Mouse (Mus musculus) regulatory T cell (primary cell): ENCODE measurements around the gene Mrpl4.

Experiments used
- in situ Hi-C: fragments of 300-600 bp; cut with MboI, MseI; formaldehyde crosslinking; loops from one replicate; pipeline ENCODE4 v1.15.1; 2025; ENCODE audit warnings: high pct_unique_total_duplicates

Mrpl4 gene

DNA sequence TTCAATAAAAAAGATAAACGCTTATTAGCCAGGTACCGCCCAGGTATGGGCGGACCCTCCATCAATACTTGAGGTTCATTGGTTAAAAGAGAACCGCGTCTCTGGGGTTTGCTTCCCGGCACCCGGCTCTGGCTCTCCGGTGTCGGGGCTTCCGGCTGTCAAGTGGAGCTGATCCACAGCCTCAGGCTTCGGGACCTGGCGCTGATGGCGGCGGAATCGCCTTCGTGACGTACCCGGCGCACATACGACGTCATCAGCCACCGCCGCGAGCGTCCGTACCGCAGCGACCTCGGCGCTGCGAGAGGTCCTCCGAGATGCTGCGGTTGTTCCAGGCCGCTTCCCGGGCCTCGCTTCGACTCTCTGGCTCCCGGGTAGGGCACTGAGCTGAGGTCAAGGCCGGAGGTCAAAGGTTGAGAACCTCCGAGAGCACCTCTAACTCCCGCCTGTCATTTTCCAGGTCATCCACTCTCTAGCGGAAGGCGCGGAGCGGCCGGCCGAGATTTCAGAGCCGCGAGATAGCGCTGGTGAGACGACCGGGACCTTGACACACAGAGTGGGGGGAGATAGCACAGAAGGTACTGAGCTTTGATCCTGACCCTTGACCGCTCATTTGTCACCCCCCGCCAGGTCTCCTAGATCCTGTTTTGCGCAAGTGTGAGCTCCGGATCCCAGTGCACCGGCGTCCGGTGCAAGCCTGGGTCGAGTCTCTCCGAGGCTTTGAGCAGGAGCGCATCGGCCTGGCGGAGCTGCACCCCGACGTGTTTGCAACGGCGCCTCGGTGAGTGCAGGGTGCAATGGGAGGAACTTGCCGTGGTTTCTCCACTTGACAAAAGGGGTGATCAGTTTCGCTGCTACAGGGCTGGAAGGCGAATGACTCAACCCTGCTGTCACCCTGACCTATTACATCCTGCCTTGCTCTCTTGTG is at the start of gene Mrpl4:
Gene Mrpl4 (plus strand): TSS at position 112 of the 925 bp plus-strand sequence.
- in situ Hi-C loops = loop anchor here (25.0 kb wide), 1 partner anchor 91 kb away; no protein-coding TSS in a partner anchor

- in situ Hi-C loops = no loop called here
These were observed 45.5 kb upstream of the Mrpl4 start for GRCm38 (mm10) chr9:20956989-20957388.

DNA sequence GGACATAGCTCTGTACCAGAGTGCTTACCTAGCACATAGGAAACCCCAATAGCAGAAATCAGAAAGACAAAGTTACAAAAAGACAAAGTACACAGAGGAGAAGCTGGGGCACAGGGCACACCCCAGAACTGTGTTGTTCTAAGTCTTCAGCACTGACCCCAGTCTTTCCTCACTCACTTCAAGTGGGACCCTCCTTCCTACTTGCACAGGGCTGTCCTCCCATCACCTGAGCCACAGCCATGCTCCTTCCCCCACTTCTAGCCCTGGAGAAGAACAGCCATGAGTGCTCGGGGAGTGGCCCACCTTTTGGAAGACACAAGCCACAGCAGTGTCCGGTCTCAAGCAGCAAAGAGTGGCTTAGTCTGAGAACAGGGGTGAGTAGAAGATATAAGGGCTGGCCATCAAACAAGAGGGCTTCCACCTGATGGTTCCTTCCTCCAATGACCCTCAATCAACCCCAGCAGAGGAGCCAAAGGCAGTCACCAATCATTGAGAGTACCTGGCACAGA is 43.1 kb upstream of the Mrpl4 start, which contains the start of gene Dnmt1:
Gene Dnmt1 (minus strand): TSS at position 459 of the 509 bp plus-strand sequence.
- in situ Hi-C loops = no loop called here

DNA sequence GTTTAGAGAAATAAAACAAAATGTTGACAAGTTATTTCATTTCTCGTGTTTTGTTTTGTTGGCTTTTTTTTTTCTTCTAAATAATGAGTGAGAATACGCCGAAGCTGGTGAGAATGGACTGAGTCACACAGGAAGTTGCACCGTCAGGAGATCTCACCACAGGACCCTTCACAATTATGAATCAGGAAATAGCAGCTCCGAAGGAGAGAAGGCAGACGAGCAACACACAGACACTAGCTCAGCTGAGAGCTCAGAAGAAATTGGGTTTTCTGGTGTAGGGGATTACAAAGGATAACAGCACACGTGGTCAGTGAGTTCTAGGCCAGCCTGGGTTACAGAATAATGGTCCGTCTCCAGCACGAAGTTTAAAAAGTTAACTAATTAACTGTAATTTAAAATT is 41.0 kb upstream of the Mrpl4 start:
- in situ Hi-C loops = no loop called here

GRCm38 (mm10) chr9:20965606-20966005 is 36.9 kb upstream of the Mrpl4 start:
- in situ Hi-C loops = no loop called here

DNA sequence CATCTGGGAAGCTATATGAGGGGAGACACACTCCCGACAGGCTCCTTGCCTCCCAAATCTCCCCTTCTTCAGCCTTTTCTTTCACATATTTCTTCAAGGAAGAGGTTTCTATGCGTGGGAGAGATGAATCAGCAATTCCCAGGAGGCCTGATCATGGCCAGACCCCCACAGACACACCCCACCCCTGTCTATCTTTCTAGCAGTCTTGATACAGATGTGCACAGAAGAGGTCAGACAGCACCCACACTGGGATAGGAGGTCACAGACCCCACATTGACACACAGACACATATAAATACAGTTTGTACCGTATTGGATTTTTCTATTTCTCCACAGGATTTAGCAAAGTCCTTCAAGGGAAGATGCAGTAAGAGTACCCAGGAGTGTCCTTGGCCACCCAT is 36.5 kb upstream of the Mrpl4 start:
- in situ Hi-C loops = no loop called here

- in situ Hi-C loops = no loop called here
These were observed 35.8 kb upstream of the Mrpl4 start for GRCm38 (mm10) chr9:20966747-20967146.

DNA sequence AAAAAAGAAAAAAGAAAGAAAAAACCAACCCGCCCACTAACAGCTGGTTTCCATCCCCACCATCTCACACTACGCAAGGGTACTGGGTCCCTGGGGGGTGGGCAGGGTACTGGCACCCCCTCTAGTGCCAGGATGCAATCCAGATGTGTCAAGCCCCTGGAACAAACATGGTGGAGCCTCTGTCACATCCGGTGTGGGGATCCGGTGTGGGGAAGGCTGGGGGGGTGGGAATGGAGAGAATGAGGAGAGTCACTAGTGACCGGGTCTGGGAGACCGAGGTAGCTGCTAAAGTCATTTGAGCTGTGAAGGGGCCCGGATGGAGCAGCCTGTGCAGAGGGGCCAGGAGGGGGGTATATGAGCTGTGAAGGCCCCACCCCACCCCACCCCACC is 30.8 kb upstream of the Mrpl4 start:
- in situ Hi-C loops = no loop called here

GRCm38 (mm10) chr9:20972141-20972992 is 30.2 kb upstream of the Mrpl4 start:
- in situ Hi-C loops = no loop called here

DNA sequence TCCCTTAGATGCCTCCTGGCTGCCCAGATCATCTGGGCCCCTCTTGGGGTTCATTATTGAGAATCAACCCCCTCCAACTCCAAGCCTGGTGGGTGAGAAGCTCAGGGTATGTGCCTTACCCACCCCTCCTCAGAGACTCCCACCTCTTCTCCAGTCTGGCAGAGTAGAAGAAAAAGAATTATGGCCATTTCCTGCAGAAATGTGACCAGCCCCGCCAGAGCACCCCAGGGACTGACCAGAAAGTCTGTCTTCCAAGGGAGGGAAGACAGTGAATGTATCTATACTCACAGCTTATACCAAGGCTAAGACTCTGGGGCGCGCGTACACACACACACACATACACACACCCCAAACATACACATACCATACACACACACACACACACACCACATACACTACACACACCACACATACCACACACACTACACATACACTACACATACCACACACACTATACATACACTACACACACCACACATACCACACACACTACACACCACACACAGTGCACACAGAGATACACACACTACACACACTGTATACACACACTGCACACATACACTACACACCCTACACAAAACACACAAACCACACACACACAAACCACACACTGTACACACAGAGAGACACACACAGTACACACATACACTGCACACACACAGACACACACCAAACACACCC is 29.4 kb upstream of the Mrpl4 start:
- in situ Hi-C loops = no loop called here

GRCm38 (mm10) chr9:20973682-20974075 is 28.9 kb upstream of the Mrpl4 start:
- in situ Hi-C loops = no loop called here

- in situ Hi-C loops = no loop called here
These were observed 26.9 kb upstream of the Mrpl4 start for GRCm38 (mm10) chr9:20975431-20976215.

GRCm38 (mm10) chr9:20976216-20976960 is 26.1 kb upstream of the Mrpl4 start, which contains the start of gene S1pr2:
Gene S1pr2 (minus strand): TSS chr9:20976781.
- in situ Hi-C loops = no loop called here

GRCm38 (mm10) chr9:20976961-20977689 is 25.4 kb upstream of the Mrpl4 start:
- in situ Hi-C loops = no loop called here

- in situ Hi-C loops = no loop called here
These were observed 24.0 kb upstream of the Mrpl4 start for GRCm38 (mm10) chr9:20978409-20979095.

DNA sequence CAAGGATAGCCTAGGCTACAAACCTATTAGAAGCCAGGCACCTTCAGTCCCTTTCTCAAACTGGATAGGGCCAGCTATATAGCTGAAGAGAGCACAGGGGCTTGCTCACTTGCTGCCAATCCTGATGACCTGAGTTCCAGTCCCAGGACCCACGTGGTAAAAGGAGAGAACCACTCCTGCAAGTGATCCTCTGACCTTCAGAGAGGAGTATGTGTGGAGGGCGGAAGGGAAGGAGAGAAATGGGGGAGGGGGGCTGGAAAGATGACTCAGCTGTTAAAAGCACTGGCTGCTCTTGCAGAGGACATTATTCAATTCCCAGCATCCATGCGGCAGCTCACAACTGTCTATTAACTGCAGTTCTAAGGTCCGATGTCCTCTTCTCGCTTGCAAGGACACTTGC is 23.4 kb upstream of the Mrpl4 start:
- in situ Hi-C loops = no loop called here

GRCm38 (mm10) chr9:20979769-20980168 is 22.8 kb upstream of the Mrpl4 start:
- in situ Hi-C loops = no loop called here

GRCm38 (mm10) chr9:20982171-20982570 is 20.4 kb upstream of the Mrpl4 start:
- in situ Hi-C loops = no loop called here

DNA sequence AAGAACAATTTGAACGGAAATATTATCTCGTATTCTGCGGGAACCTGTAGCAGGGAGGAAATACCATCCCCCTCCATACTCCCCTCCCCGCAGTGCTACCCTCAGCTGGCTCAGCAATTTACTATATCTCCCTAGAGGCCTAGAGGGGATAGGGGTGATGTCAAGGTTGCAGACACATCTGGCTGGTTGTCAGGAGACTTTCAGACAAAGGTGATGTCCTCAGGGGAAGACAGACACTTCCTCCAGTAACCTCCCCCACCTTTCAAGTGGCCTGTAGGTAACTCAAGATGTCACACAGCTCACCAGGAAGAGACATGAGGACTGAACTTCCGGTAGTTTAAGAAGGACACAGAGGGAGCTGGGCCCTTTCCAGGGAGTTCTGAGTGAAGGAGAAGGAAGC is 19.4 kb upstream of the Mrpl4 start:
- in situ Hi-C loops = no loop called here
